Mouse (Mus musculus): ENCODE data around the gene Vrk2. TPM values are rescaled to one million over a fixed set of nuclear protein-coding genes. Genes with fewer than 3 reads are reported as not detected.

Gene Vrk2
- 42.5 and 48.9 TPM in 2 replicates for polyA plus RNA-seq (2012)

GRCm38 (mm10) chr11:26593061-26594059 lies at the start of gene Vrk2, which contains the start of gene Gm6899:
Gene Vrk2 (minus strand): TSS chr11:26593999.
Gene Gm6899 (plus strand): TSS chr11:26593241.
- no peak for TF ChIP-seq GATA1 (IDR thresholded peaks at IDR 0.05; ENCODE audit: low read length)

- no peak for TF ChIP-seq GATA1 (IDR thresholded peaks at IDR 0.05; ENCODE audit: low read length)
These were observed 48.3 kb upstream of the Vrk2 start for GRCm38 (mm10) chr11:26642141-26642540.

GRCm38 (mm10) chr11:26640314-26640785 lies 46.6 kb upstream of the Vrk2 start:
- TF ChIP-seq GATA1 (IDR thresholded peaks at IDR 0.05; ENCODE audit: low read length), result no peak

GRCm38 (mm10) chr11:26636239-26636638 lies 42.4 kb upstream of the Vrk2 start:
- no peak for TF ChIP-seq GATA1 (IDR thresholded peaks at IDR 0.05; ENCODE audit: low read length)

GRCm38 (mm10) chr11:26622727-26623126 lies 28.9 kb upstream of the Vrk2 start:
- no peak for TF ChIP-seq GATA1 (IDR thresholded peaks at IDR 0.05; ENCODE audit: low read length)

GRCm38 (mm10) chr11:26618475-26619223 lies 24.9 kb upstream of the Vrk2 start:
- TF ChIP-seq GATA1 (IDR thresholded peaks at IDR 0.05; ENCODE audit: low read length), result no peak

- no peak for TF ChIP-seq GATA1 (IDR thresholded peaks at IDR 0.05; ENCODE audit: low read length)
These were observed 15.0 kb upstream of the Vrk2 start for GRCm38 (mm10) chr11:26608795-26609194.

GRCm38 (mm10) chr11:26604061-26604655 lies 10.4 kb upstream of the Vrk2 start:
- TF ChIP-seq GATA1 (IDR thresholded peaks at IDR 0.05; ENCODE audit: low read length), result no peak

GRCm38 (mm10) chr11:26601571-26602175 lies 7.9 kb upstream of the Vrk2 start:
- TF ChIP-seq GATA1 (IDR thresholded peaks at IDR 0.05; ENCODE audit: low read length), result no peak

- no peak for TF ChIP-seq GATA1 (IDR thresholded peaks at IDR 0.05; ENCODE audit: low read length)
These were observed 6.9 kb upstream of the Vrk2 start for GRCm38 (mm10) chr11:26600692-26601091.

GRCm38 (mm10) chr11:26598876-26599275 lies 5.1 kb upstream of the Vrk2 start:
- no peak for TF ChIP-seq GATA1 (IDR thresholded peaks at IDR 0.05; ENCODE audit: low read length)

- no peak for TF ChIP-seq GATA1 (IDR thresholded peaks at IDR 0.05; ENCODE audit: low read length)
These were observed 4.0 kb upstream of the Vrk2 start for GRCm38 (mm10) chr11:26597761-26598160.

GRCm38 (mm10) chr11:26597145-26597544 lies 3.3 kb upstream of the Vrk2 start:
- TF ChIP-seq GATA1 (IDR thresholded peaks at IDR 0.05; ENCODE audit: low read length), result no peak

- no peak for TF ChIP-seq GATA1 (IDR thresholded peaks at IDR 0.05; ENCODE audit: low read length)
These were observed 2.4 kb upstream of the Vrk2 start for GRCm38 (mm10) chr11:26596186-26596585.

- no peak for TF ChIP-seq GATA1 (IDR thresholded peaks at IDR 0.05; ENCODE audit: low read length)
These were observed 688 bp upstream of the Vrk2 start for GRCm38 (mm10) chr11:26594487-26594886.

Measured in G1E-ER4 (cell line).